Mouse (Mus musculus) cerebellum, adult 11 months (tissue): ENCODE measurements around the gene Prim1.
A peak's percentile ranks its signal among the peaks of the same experiment; 100 is the strongest.
"Not testable (repeated sequence)": the region's sequence is repeated elsewhere in the genome, so short reads cannot be mapped to it uniquely, and the experiment has no call there.

Source experiments
- DNase-seq: peaks from one replicate; pipeline ENCODE4 v3.0.0; 2022

Prim1 gene

DNA sequence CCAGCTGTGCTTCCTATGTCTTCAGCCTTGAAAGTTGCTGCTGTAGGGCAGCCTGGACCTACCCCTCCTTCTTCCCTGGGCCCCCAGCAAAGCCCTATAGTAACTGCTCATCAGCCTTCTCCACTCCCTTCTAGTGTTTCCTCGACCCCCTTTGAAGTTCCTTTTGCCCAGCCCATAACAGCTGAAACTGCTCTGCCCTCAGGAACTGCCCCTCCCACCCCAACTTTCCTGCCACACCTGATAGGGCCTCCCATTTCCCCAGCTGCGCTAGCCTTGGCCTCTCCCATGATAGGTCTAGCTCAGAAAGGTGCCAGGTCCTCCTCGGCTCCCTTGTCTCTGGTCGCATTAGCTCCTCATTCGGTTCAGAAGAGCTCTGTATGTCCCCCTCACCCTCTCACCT lies 24.2 kb downstream of the Prim1 start:
- no peak for DNase-seq

- no peak for DNase-seq
Measured at GRCm38 (mm10) chr10:128039858-128040257, 24.9 kb downstream of the Prim1 start.

DNA sequence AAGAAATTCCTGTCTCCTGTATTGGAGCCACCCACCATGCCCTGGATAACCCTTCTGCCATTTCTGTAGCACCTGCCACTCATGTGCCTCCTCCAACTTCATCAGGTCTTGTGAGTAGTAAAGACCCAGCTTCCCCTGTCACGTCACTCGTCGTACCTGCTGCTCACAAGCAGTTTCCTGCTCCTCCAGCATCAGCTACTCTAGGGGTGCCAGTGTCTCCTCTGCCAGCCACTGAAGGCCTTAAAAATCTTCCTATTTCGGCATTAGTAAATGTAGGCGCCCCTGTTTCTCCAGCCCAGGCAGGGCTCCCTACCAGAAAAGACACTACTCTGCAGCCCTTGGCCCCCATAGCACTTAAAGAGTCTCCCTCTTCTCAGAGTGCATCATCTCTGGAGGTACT lies 25.3 kb downstream of the Prim1 start:
- no peak for DNase-seq

DNA sequence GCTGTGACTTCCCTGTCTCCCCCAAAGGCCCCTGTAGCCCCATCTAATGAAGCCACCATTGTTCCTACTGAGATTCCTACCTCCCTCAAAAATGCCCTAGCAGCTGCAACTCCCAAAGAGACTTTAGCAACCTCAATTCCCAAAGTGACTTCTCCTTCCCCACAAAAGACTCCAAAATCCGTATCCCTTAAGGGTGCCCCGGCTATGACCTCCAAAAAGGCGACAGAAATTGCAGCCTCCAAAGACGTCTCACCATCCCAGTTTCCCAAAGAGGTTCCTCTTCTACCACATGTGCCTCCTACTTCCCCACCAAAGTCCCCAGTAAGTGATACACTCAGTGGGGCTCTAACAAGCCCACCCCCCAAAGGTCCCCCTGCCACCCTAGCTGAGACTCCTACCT lies 26.7 kb downstream of the Prim1 start:
- DNase-seq = no peak

DNA sequence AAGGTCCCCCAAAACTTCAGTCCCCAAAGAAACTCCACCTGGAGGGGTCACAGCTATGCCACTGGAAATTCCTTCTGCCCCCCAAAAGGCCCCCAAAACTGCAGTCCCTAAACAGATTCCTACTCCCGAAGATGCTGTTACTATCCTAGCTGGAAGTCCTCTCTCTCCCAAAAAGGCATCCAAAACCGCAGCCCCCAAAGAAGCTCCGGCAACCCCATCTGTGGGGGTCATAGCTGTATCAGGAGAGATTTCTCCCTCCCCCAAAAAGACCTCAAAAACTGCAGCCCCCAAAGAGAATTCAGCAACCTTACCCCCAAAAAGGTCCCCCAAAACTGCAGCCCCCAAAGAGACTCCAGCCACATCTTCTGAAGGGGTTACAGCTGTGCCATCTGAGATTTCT lies 27.5 kb downstream of the Prim1 start:
- no peak for DNase-seq

GRCm38 (mm10) chr10:128043041-128043835 lies 28.3 kb downstream of the Prim1 start:
- no peak for DNase-seq

GRCm38 (mm10) chr10:128048157-128048556 lies 33.2 kb downstream of the Prim1 start:
- no peak for DNase-seq

DNA sequence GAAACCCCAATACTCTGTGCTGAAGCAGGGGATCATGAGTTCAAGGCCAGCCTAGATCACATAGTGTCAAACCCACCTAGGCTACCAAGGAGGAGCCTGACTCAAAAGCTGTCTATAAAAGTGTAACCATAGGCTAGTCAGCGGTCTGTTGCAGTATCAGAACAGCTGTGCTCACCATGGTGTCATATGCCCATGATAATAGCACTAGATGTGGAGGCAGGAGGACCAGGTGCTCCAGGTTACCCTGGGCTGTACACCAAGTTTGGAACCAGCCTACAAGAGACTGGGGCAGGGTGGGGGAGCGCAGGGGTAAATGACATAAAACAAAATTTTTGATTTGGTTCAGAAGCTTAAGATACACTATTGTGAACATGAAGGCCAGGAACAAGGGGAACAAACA lies 34.8 kb downstream of the Prim1 start:
- DNase-seq = no peak

DNA sequence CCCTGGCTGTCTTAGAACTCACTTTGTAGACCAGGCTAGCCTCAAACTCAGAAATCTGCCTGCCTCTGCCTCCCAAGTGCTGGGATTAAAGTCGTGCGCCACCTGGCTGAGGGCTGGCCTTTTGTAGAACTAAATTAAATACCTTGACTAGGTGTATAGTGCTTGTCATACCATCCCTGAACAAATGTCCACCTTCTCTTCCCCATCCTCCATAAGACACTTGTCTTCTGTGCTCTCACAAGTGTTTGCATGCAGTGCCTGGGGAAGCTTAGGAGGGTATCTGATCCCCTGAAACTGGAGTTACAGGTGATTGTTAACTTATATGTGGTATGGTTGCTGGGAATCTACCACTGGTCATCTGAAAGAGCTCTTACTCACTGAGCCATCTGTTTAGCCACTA lies 35.4 kb downstream of the Prim1 start:
- no peak for DNase-seq

GRCm38 (mm10) chr10:128051589-128051988 lies 36.6 kb downstream of the Prim1 start:
- DNase-seq = no peak

DNA sequence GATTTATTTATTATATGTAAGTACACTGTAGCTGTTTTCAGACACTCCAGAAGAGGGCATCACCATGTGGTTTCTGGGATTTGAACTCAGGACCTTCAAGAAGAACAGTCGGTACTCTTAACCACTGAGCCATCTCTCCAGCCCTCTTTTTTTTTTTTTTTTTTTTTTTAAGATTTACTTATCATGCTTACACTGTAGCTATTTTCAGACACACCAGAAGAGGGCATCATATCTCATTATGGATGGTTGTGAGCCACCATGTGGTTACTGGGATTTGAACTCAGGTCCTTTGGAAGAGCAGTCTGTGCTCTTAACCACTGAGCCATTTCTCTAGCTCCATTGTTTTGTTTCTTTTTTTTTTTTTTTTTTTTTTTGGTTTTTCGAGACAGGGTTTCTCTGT lies 37.2 kb downstream of the Prim1 start:
- not testable (repeated sequence) for DNase-seq

DNA sequence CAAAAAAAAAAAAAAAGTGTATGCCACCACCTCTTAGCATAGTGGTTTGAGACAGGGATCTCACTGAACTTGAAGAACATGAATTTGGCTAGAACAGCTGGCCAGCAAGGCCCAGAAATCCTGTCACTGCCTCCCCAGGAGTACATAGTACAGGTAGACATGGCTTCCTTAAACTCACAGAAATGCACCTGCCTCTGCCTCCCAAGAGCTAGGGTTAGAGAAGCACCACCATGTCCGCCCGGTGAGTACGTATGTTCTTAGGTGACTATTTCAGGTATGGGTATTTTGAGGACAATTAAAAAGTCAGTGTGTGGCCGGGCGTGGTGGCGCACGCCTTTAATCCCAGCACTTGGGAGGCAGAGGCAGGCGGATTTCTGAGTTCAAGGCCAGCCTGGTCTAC lies 38.0 kb downstream of the Prim1 start:
- no peak for DNase-seq

DNA sequence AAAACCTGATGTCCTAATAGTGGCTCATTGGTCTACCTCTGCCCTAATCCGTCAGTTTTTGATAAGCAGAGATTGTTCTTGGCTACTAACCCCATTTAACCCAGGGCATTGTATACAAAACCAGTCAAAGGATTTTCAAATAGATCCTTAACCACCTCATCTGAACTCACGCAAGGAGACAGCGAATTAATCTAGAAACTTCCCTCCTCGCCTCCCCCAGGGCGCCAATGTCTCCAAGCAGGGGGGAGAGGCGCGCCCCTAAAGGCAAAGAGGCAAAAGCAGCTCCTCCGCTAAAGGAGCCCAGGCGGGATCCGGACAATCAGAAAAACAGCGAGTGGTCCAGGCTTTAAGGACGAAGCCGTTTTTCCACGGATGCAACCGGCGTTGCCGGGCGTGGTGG lies 43.2 kb downstream of the Prim1 start:
- DNase-seq = no peak

DNA sequence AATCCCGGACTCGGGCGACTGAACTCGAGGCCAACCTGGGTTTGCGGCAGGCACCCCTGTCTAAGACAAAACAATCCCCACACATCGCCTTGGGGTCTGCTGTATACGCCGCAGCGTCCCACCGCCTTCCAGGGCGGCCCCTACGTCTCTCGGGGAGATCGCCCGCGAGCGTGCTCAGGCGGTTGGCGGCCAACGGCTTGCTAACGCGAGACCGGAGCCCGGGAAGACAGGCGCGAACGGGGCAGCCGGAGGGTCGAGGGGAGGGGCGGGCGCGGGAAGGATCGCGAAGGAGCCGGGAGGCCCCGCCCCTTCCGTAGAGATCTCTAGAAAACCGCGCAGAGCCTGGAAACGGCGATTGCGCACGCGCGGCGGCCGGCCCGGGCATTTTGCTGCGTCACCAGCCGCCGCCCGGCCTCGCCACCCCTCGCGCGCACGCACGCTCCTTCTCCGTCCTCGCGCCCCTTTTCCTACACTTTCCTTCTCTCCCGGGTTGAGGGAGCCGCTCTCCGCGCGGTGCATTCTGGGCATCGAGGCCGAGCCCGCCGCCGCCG lies 43.7 kb downstream of the Prim1 start, which contains the start of gene Ptges3:
Gene Ptges3 (plus strand): TSS at position 354 of the 551 bp plus-strand sequence.
- peak; percentile 98 for DNase-seq

GRCm38 (mm10) chr10:128059207-128059981 lies 44.4 kb downstream of the Prim1 start:
- DNase-seq = no peak

DNA sequence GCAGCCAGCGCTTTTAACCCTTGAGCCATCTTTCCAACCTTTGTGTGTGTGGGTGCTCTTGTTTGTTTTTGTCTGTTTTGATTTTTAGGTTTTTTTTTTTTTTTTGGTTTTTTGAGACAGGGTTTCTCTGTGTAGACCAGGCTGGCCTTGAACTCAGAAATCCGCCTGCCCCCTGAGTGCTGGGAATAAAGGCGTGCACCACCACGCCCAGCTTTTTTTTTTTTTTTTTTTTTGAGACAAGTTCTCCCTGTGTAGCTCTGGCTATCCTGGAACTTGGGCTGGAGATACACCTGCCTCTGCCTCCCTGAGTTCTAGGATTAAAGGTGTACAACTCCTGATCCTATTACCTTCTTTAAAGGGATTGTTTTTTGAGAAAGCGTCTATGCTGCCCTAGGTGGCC lies 46.1 kb downstream of the Prim1 start:
- DNase-seq = no peak

GRCm38 (mm10) chr10:128062221-128062989 lies 47.4 kb downstream of the Prim1 start:
- no peak for DNase-seq

DNA sequence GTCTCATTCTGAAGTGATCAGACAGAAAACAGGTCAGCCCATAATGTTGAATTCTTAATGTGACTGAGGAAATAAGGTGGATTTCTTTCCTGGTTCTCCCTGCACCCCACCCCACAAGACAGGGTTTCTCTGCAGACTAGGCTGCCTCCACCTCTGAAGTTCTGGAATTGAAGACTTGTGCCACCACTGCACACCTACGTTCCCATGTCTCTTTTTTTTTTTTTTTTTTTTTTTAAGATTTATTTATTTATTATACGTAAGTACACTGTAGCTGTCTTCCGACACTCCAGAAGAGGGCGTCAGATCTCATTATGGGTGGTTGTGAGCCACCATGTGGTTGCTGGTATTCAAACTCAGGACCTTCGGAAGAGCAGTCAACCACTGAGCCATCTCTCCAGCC lies 51.1 kb downstream of the Prim1 start:
- no peak for DNase-seq

GRCm38 (mm10) chr10:128069201-128069600 lies 54.2 kb downstream of the Prim1 start:
- no peak for DNase-seq

DNA sequence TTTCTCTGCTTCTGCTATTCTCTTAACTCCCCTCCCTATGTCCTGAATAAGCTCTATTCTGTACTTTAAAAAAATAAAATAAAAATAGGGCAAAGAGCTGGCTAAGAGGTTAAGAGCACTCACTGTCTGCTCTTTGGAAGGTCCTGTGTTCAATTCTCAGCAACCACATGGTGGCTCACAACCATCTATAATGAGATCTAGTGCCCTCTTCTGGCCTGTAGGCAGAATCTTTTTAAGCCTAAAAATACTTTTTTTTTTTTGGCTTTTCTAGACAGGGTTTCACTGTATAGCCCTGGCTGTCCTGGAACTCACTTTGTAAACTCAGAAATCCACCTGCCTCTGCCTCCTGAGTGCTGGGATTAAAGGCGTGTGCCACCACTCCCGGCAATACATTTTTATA lies 55.5 kb downstream of the Prim1 start:
- DNase-seq = not testable (repeated sequence)

DNA sequence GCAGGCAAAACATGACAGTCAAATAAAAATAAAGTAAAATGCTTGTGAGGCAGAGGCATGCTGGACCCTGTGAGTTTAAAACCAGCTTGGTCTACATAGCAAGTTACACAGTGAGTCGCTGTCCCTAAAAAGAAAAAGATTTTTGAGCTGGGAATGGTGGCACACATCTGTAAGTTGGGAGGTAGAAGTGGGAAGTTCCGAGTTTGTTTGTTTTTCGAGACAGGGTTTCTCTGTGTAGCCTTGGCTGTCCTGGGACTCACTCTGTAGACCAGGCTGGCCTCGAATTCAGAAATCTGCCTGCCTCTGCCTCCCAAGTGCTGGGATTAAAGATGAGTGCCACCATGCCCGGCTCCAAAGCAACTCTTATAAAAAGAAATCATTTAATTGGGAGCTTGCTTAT lies 63.3 kb downstream of the Prim1 start:
- not testable (repeated sequence) for DNase-seq
